Mouse (Mus musculus): Measurements from ENCODE around the gene Klf4.

The Klf4 gene

GRCm38 (mm10) chr4:55532407-55533195 lies at the start of gene Klf4:
Gene Klf4 (minus strand): TSS chr4:55532466.
- peak; percentile 92 for DNase-seq

- DNase-seq = no peak
These were observed 39.2 kb upstream of the Klf4 start for GRCm38 (mm10) chr4:55571432-55571831.

- DNase-seq = no peak
These were observed 35.7 kb upstream of the Klf4 start for GRCm38 (mm10) chr4:55567986-55568385.

- no peak for DNase-seq
These were observed 35.3 kb upstream of the Klf4 start for GRCm38 (mm10) chr4:55567575-55567974.

- DNase-seq = no peak
These were observed 32.1 kb upstream of the Klf4 start for GRCm38 (mm10) chr4:55564317-55564716.

GRCm38 (mm10) chr4:55563050-55563449 lies 30.8 kb upstream of the Klf4 start:
- DNase-seq = no peak

GRCm38 (mm10) chr4:55562062-55562461 lies 29.8 kb upstream of the Klf4 start:
- DNase-seq = no peak

- DNase-seq = no peak
These were observed 14.6 kb upstream of the Klf4 start for GRCm38 (mm10) chr4:55546869-55547268.

- DNase-seq = no peak
These were observed 10.5 kb upstream of the Klf4 start for GRCm38 (mm10) chr4:55542753-55543152.

GRCm38 (mm10) chr4:55541654-55542053 lies 9.4 kb upstream of the Klf4 start:
- DNase-seq = no peak

- DNase-seq = no peak
These were observed 9.0 kb upstream of the Klf4 start for GRCm38 (mm10) chr4:55541221-55541620.

GRCm38 (mm10) chr4:55535012-55535411 lies 2.7 kb upstream of the Klf4 start:
- DNase-seq = no peak

GRCm38 (mm10) chr4:55534510-55534909 lies 2.2 kb upstream of the Klf4 start:
- DNase-seq = no peak

GRCm38 (mm10) chr4:55533803-55534254 lies 1.6 kb upstream of the Klf4 start:
- no peak for DNase-seq

GRCm38 (mm10) chr4:55533196-55533802 lies 1.0 kb upstream of the Klf4 start:
- no peak for DNase-seq

- DNase-seq = peak; percentile 30
These were observed 335 bp downstream of the Klf4 start for GRCm38 (mm10) chr4:55531856-55532406.

GRCm38 (mm10) chr4:55531096-55531855 lies 990 bp downstream of the Klf4 start:
- no peak for DNase-seq

GRCm38 (mm10) chr4:55530731-55531095 lies 1.6 kb downstream of the Klf4 start:
- no peak for DNase-seq

GRCm38 (mm10) chr4:55530236-55530635 lies 2.0 kb downstream of the Klf4 start:
- DNase-seq = peak; percentile 64

GRCm38 (mm10) chr4:55528404-55528803 lies 3.9 kb downstream of the Klf4 start:
- no peak for DNase-seq

- no peak for DNase-seq
These were observed 4.3 kb downstream of the Klf4 start for GRCm38 (mm10) chr4:55527931-55528330.

GRCm38 (mm10) chr4:55526247-55527115 lies 5.8 kb downstream of the Klf4 start:
- no peak for DNase-seq

Data from right cerebral cortex, postnatal 14 days (tissue).